Mouse (Mus musculus) left cerebral cortex, postnatal 25 days (tissue): ENCODE measurements at regions not wholly inside any gene's neighbourhood (a gene's known extent, or its start where the extent isn't known, plus 50 kb on each side); places are given as distances from the start of the nearest gene placed in this dataset.

Experiments
- DNase-seq, 2 experiments: peaks; one replicate each; pipeline ENCODE4 v3.0.0; 2022; ENCODE audit warnings: low spot score in 2 of 2, mixed read lengths in 1 of 2
- intact Hi-C: fragments of 180-260 bp; cut with DNase I; formaldehyde crosslinking; loops from one replicate; pipeline ENCODE4 v1.15.1; 2025

DNA sequence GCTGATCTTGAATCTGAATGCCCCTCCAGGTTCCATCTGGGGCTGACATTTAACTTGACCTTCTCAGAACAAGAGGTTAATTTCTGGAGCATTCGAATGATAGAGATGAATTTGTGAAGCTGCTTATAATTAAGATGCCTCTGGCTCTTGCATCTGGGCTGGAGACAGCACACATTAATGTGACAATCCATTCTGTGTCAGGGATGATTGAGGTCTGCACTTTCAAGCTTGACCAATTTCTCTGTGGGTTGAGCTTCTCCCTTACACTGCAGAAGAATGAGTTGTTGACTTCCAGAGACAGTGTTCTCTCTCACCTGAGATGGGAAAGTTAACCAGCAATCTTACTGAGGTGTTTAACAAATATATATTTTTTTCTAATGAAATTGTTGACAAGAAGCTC lies 541.8 kb downstream of the Edem1 start:
- DNase-seq = no peak
- intact Hi-C loops = no loop called here

DNA sequence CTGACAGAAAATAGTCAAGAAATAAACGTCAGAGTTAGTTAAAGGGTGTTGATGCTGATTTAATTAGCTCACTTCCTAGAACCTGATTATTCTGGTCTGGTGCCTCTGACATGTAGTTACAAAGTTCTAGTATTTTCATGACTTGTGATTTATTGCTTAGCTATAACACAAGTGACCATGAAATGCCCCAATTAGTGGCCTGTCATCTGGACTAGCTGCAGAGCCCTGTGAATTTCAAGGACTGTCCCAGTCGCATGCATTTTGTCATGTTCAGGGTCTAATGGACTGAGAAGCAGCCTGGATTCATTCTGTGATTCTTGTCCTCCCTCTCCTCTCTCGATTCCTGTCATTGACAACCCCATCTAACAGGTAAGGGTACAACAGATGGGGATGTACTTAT lies 543.5 kb downstream of the Edem1 start:
- no peak for DNase-seq
- intact Hi-C loops = no loop called here

DNA sequence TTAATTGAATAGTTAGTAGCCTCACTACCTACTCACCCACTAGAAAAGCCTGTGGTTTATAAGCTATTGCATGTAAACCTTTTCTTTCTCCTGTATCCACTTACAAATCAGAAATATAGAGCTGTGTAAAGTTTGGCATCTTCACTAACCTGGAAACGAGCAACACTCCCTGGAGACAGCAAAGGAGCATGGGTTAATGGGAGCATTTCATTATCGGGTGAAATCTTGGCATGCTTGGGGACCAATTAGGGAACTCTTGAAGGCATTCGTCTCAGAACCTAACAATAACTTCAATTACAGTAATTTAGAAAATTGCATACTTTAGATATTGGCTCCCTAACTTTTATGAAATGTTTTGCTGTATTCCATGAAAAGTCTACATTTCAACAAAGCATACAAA lies 558.8 kb downstream of the Edem1 start:
- DNase-seq = no peak
- intact Hi-C loops = no loop called here

DNA sequence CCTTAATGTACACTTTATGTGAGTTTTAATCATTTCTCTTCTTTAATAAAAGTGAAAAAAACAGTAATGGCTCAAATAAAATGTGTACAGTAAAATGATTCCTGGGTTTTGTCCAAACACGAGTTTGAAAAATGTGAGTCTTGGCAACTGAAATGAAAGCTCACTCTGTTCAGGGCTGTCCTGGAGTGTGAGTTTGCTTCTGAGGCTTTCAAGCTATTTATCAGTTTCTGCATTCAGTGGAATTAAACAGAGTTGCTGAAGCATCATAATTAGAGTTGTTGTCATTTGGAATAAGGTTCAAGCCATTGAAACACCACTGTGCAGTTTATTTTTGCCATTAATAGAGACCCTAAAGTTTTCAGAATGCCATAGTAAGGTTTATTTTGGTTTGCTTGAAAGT lies 561.3 kb downstream of the Edem1 start:
- intact Hi-C loops = no loop called here
- no peak for DNase-seq

DNA sequence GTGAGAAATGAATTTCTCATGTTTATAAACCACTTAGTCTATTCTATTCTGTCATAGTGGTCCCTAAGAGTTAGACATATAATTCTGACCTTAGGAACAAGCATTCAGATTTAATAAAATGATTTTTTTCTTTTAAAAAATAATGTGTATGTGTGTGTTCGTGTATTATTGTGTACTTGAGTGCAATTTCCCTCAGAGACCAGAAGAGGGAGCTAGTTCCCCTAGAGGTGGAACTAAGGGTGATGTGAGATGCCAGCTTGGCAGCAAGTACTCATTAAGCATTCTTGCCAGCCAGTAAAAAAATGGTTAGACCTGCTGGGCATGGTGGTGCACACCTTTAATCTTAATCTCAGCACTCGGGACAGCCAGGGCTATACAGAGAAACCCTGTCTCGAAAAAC lies 570.2 kb downstream of the Edem1 start:
- peak in 1 of 2 experiments; percentile 2 for DNase-seq
- intact Hi-C loops = no loop called here

DNA sequence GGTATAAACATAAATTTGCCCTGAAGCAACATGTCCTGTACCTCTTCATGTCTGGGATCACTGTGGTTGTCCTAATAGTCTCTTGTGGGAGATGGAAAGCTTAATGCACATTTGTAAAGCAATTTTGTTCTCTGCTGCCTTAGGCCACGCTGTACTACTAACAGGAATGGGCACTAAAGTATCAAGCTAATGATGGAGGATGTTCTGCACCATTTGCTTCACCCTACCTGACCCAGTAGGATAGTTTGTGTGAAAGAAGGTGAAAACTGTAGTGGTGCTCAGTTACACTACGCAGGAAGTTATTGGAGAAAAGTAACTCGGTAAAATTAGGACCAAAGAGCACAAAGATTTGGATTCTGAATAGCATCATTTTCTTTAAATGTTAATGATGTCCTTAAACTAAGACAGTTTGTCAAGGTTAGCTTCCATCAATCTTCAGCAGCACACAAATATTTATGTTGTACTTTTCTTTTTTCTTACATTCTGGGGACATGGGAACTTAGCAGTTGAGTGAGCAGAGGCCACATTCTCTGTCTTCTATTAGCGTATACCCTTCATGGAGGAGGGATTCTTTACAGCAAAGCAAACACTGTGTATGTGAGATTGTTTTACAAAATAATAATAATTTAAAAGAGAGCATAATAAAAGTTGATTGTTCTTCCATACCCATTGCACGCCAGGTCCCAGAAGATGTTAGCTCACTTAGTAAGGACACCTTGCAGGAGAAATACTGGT lies 591.2 kb downstream of the Edem1 start:
- DNase-seq = no peak
- intact Hi-C loops = no loop called here

DNA sequence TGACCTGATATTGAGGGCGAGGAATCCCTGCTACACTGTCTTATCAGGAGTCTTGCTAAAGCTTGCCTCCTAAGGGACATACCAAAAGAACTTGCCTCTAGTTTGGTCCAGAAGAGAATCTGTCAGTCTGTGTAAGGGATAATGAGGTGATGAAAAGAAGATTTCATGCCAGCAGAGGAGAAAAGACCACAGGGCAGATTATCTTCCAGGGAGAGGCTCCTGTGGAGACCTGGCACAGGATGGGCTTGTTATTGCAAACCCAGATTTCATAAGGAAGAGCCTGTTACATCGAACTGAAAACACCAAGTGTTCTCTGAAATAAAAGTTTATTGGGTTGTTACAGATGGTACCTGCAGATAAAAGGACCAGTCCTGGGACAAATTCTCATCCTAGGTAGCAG lies 605.2 kb downstream of the Edem1 start:
- intact Hi-C loops = no loop called here
- DNase-seq = no peak
